Mouse (Mus musculus): Measurements from ENCODE around the gene Speg.

- no peak for TF ChIP-seq MAFK (IDR thresholded peaks at IDR 0.05; ENCODE audit: insufficient read depth, low read depth, low read length)
- TF ChIP-seq ZC3H11A (IDR thresholded peaks at IDR 0.05; ENCODE audit: borderline replicate concordance, low read depth, low read length), result no peak
- TF ChIP-seq ZNF384 (IDR thresholded peaks at IDR 0.05; ENCODE audit: low read depth, low read length), result no peak
Observed at GRCm38 (mm10) chr1:75413749-75414148, 38.7 kb downstream of the Speg start.

All from ES-E14 (cell line).